Mouse (Mus musculus) hindbrain, embryonic 10.5 days (tissue): ENCODE results near the gene Dnttip1. TPM values are rescaled to one million over a fixed set of nuclear protein-coding genes. Genes with fewer than 3 reads are reported as not detected.
"Not testable (repeated sequence)": the region's sequence is repeated elsewhere in the genome, so short reads cannot be mapped to it uniquely, and the experiment has no call there.

ENCODE experiments used
- DNase-seq: peaks from one replicate; pipeline ENCODE4 v3.0.0-alpha.2; 2017; ENCODE audit warnings: low spot score
- H3K27ac ChIP-seq: fragments of 300-500 bp; sonication (generic); 2 replicates; pipeline ENCODE4 v1.5.1; 2016; ENCODE audit warnings: mild to moderate bottlenecking, moderate library complexity
- H3K27me3 ChIP-seq: fragments of 300-500 bp; sonication (generic); 2 replicates; pipeline ENCODE4 v1.6.1; 2016; ENCODE audit warnings: mild to moderate bottlenecking; ENCODE audit not compliant: poor library complexity, insufficient read depth, severe bottlenecking
- H3K36me3 ChIP-seq: fragments of 300-500 bp; sonication (generic); 2 replicates; pipeline ENCODE4 v1.6.1; 2016; ENCODE audit warnings: mild to moderate bottlenecking, moderate library complexity
- H3K4me1 ChIP-seq: fragments of 300-500 bp; sonication (generic); replicated peaks from 2 replicates; pipeline ENCODE4 v1.6.1; 2016; ENCODE audit warnings: mild to moderate bottlenecking
- H3K4me3 ChIP-seq: fragments of 300-500 bp; sonication (generic); 2 replicates; pipeline ENCODE4 v1.5.1; 2016; ENCODE audit warnings: mild to moderate bottlenecking, moderate library complexity
- H3K9me3 ChIP-seq: fragments of 300-500 bp; sonication (generic); 2 replicates; pipeline ENCODE4 v1.6.1; 2016; ENCODE audit warnings: mild to moderate bottlenecking, moderate library complexity
- WGBS: fragments of 180-500 bp; shearing (Covaris S2); methylation state at CpG from one replicate; pipeline ENCODE4 v1.1.7; 2016; 5-methylcytosine and 5-hydroxymethylcytosine counted together
- polyA plus RNA-seq: library from polyadenylated mRNA; unstranded; fragments of >200 nt; fragmentation: Nextera tagmentation; extraction: Ambion mirVana; gene quantifications from 2 replicates; pipeline ENCODE4 v1.2.1, GENCODE M21; 2016

Dnttip1 gene
- polyA plus RNA-seq = 81.3 and 87.4 TPM in 2 replicates

DNA sequence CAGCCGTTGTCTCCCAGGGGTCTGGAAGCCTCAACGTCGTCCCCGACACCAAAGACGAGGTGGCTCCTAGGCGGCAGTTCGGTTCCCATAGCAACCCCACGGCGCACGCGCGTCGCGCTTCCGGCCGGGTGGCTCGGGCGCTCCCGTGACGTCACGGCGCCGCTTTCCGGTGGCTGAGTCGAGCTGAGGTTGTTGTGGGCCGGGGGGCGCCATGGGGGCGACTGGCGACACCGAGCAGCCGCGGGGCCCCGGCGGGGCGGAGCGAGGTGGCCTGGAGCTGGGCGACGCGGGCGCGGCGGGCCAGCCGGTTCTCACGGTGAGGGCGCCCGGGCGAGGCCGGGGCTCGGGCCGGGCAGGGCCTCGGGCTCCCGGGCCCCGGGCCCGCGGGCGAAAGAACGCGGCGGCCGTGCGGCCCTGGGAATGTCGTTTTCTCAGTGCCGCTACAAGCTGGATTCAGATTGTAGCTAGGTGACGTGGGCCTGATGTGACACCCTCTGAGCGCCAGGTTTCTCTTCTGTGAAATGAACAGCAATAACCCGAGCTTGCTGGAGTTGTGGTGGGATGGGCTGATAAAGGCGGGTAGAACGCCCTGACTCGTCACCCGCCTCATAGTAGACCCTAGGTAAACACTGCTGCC lies at the start of gene Dnttip1, which contains the start of gene Wfdc3:
Gene Dnttip1 (plus strand): TSS at position 141 of the 637 bp plus-strand sequence.
Gene Wfdc3 (minus strand): TSS at position 89 of the 637 bp plus-strand sequence.
- H3K9me3 ChIP-seq = no peaks in the 10 kb centered on the region
- under 1% methylated on average over 70 of the region's 70 CpGs for WGBS
- no peaks in the 10 kb centered on the region for H3K27me3 ChIP-seq
- H3K36me3 ChIP-seq = peaks cover 37% of the 10 kb centered on the region
- peak; percentile 94 for DNase-seq
- peak within 1 kb of the TSS; percentile 95 for H3K27ac ChIP-seq
- peaks cover 20% of the 10 kb centered on the region for H3K4me1 ChIP-seq
- peak within 1 kb of the TSS; percentile 88 for H3K4me3 ChIP-seq

DNA sequence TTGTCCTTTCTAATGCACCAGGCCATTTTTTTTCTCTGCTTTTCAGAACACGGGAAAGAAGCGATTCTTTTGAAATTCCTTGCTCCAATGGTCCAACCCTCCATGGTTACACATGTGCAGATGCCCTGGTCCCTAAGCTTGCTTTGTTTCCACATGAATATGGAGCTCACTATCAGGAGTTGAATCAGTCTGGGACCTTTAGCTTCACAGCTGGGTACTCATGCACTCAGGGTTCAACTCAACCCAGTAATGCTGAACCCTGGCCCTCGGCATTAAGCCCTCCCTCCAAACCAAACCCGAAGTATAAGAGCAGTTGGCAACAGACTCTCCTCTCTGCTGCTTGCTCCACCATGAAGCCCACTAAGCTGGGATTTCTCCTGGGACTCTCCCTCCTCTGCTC lies 47.6 kb upstream of the Dnttip1 start, which contains the start of gene Spint4:
Gene Spint4 (plus strand): TSS at position 301 of the 400 bp plus-strand sequence.
- Histone ChIP-seq H3K27ac (no peak within 1 kb of the TSS), H3K36me3 (no peaks in the 10 kb centered on the region), H3K27me3 (no peaks in the 10 kb centered on the region), H3K4me1 (no peaks in the 10 kb centered on the region), H3K4me3 (no peak within 1 kb of the TSS), H3K9me3 (no peaks in the 10 kb centered on the region)
- 78% methylated on average over 4 of the region's 4 CpGs for WGBS
- no peak for DNase-seq

DNA sequence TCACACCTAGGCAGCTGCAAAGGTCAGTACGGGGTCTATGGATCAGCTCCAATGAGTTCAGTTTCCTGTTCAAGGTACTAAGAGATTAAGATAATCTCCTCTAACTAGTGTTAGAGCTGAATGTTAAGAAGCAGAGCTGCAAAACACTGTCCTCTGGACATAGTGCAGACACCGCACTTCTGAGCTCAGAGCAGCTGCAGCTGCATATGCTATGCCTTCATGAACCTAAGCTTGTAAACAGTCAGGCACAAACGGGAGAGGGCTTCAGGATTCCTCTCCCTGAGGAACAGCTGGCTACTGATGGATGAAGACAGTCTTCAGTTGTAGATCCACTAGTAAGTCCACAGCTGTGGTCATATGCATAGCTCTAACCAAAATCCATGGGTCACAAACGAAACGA lies 44.8 kb upstream of the Dnttip1 start:
- Histone ChIP-seq H3K36me3 (no peaks in the 10 kb centered on the region), H3K27me3 (no peaks in the 10 kb centered on the region), H3K4me3 (no peak overlapping the region), H3K9me3 (no peaks in the 10 kb centered on the region; the same call in 1 of the 2 replicates), H3K27ac (no peak overlapping the region), H3K4me1 (no peaks in the 10 kb centered on the region)
- WGBS = 90% methylated on average over 5 of the region's 5 CpGs
- no peak for DNase-seq

DNA sequence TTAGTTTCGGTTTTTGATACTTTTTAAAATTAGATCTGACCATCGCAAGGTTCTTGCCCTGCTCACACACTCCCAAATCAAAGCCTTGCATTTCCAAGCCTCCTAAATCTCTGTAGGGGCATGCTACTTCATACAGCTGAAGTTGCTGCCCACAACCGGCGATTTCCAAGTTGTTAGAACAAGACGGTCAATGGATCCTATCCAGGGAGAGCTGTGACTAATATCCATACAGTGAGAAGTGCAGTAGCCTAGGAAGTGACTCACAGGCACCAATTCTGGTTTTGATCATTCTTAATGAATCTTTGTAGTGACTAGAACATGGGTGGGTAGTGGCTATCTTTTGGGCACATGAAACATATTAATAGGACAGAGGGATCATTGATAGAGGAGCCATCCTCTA lies 44.0 kb upstream of the Dnttip1 start:
- WGBS = 92% methylated on average over 5 of the region's 5 CpGs
- Histone ChIP-seq H3K9me3 (no peaks in the 10 kb centered on the region; the same call in 1 of the 2 replicates), H3K4me3 (no peak overlapping the region), H3K27ac (no peak overlapping the region), H3K4me1 (no peaks in the 10 kb centered on the region), H3K27me3 (no peaks in the 10 kb centered on the region), H3K36me3 (no peaks in the 10 kb centered on the region)
- DNase-seq = no peak

DNA sequence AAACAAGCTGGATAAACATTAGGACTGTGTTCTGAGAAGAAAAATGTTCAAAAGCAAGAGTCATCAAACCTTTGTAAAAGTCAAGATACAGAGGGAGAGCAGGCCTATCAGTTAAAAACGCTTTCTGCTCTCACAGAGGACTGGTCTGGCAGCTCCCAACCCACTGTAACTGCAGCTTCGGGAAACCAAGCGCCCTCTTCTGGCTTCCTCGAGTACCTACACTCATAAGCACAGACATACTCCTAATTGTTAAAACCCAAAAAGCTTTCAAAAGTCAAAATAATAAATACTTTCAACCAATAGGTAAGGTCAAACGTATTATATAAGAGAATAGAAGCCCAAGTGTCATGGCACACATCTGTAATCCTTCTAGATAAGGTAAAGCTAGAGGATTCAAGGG lies 41.5 kb upstream of the Dnttip1 start:
- Histone ChIP-seq H3K27ac (no peak overlapping the region), H3K9me3 (no peaks in the 10 kb centered on the region; the same call in 1 of the 2 replicates), H3K4me1 (no peaks in the 10 kb centered on the region), H3K27me3 (no peaks in the 10 kb centered on the region), H3K4me3 (no peak overlapping the region), H3K36me3 (no peaks in the 10 kb centered on the region)
- DNase-seq = no peak
- WGBS = 83% methylated on average over 5 of the region's 5 CpGs

DNA sequence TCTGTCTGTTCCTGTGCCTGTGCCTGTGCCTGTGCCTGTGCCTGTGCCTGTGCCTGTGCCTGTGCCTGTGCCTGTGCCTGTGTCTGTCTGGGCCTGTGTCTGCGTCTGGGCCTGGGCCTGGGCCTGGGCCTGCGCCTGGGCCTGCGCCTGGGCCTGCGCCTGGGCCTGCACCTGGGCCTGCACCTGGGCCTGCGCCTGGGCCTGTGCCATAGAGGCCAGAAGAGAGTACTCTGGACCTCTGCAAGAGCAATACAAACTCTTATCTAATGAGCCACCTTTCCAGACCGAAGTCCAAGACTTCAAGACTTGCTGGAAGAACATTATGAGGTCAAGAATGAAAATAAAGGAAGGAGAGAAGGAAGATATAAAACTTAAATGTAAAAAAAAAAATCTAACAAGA lies 40.5 kb upstream of the Dnttip1 start:
- no peak for DNase-seq
- WGBS = 91% methylated on average over 6 of the region's 6 CpGs
- H3K4me1 ChIP-seq = no peaks in the 10 kb centered on the region
- H3K27me3 ChIP-seq = no peaks in the 10 kb centered on the region
- H3K4me3 ChIP-seq = no peak overlapping the region
- no peaks in the 10 kb centered on the region; the same call in 1 of the 2 replicates for H3K9me3 ChIP-seq
- no peaks in the 10 kb centered on the region for H3K36me3 ChIP-seq
- H3K27ac ChIP-seq = no peak overlapping the region

DNA sequence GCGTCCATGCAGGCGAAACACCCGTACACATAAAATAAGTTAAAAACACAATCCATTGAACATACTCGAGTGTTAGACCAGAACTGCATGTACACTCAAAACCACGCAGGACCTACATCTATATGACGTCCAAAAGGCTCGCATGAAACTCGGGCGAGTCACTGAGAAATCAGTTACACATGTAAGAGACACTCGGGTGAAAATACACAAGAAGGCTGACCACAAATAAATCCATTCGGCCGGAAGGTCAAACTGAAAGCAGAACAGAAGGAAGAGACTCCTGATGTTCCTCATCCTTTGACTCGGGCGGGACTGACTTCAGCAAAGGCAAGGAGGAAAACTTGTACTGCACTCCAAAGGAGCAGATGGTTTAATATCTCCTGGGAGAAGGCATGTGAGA lies 39.8 kb upstream of the Dnttip1 start:
- no peaks in the 10 kb centered on the region for H3K36me3 ChIP-seq
- H3K9me3 ChIP-seq = no peaks in the 10 kb centered on the region; the same call in 1 of the 2 replicates
- H3K27ac ChIP-seq = no peak overlapping the region
- no peak overlapping the region for H3K4me3 ChIP-seq
- no peaks in the 10 kb centered on the region for H3K27me3 ChIP-seq
- WGBS = 91% methylated on average over 14 of the region's 14 CpGs
- no peaks in the 10 kb centered on the region for H3K4me1 ChIP-seq
- no peak for DNase-seq

DNA sequence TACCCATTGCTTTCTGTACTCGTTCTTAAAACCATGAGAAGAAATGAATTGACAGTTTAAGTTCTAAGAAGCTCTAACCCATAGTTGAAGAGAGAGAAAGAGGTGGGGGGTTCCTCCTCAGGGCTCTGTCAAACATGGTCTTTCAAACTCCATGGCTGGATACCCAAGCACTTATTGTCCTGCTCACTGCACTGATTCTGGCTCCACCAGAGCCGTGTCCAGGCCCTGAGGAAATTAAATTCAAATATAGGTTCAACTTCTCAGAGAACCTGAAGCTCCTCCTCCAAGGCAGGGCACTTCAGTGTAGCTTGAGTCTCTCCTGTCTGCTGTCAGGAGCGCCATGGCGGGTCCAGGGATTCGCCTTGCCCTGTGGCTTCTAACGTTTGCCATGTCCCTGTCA lies 30.8 kb upstream of the Dnttip1 start, which contains the start of gene Spint5:
Gene Spint5 (plus strand): TSS at position 301 of the 400 bp plus-strand sequence.
- no peak for DNase-seq
- WGBS = 84% methylated on average over 6 of the region's 6 CpGs
- Histone ChIP-seq H3K4me3 (no peak within 1 kb of the TSS), H3K36me3 (no peaks in the 10 kb centered on the region), H3K9me3 (no peaks in the 10 kb centered on the region), H3K27ac (no peak within 1 kb of the TSS), H3K27me3 (no peaks in the 10 kb centered on the region), H3K4me1 (no peaks in the 10 kb centered on the region)

DNA sequence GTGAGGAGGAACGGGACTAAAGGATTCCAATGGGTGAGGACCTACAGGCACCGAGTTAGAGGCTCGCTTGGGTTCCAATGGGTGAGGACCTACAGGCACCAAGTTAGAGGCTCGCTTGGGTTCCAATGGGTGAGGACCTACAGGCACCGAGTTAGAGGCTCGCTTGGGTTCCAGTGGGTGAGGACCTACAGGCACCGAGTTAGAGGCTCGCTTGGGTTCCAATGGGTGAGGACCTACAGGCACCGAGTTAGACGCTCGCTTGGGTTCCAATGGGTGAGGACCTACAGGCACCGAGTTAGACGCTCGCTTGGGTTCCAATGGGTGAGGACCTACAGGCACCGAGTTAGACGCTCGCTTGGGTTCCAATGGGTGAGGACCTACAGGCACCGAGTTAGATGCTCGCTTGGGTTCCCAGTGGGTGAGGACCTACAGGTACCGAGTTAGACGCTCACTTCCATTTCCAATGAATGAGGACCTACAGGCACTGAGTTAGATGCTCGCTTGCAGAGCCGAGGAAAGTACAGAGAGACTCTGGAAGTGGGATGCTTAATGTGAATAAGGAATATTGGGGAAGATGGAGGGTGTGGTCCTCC lies 29.5 kb upstream of the Dnttip1 start:
- H3K9me3 ChIP-seq, H3K4me3 ChIP-seq, H3K27me3 ChIP-seq, H3K27ac ChIP-seq, H3K36me3 ChIP-seq, H3K4me1 ChIP-seq, DNase-seq: not testable (repeated sequence)
- WGBS = 90% methylated on average over 23 of the region's 23 CpGs

DNA sequence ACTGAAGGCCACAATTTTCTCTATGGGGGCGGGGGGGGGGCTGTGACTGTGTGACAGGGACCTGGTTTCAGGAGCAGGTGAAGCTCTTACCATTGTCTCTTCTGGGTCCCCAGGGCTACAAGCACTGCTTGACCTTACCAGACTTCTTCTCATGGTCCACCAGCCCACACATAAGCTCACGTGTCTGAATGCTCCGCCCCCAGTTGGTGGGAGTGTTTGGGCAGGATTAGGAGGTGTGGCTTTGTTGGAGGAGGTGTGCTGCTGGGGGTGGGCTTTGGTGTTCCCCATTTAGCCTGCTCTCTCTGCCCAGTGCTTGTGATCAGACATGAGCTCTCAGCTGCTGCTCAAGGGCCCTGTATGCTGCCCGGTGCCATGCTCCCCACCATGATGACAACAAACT lies 22.5 kb upstream of the Dnttip1 start:
- Histone ChIP-seq H3K36me3 (no peaks in the 10 kb centered on the region), H3K27ac (no peak overlapping the region)

DNA sequence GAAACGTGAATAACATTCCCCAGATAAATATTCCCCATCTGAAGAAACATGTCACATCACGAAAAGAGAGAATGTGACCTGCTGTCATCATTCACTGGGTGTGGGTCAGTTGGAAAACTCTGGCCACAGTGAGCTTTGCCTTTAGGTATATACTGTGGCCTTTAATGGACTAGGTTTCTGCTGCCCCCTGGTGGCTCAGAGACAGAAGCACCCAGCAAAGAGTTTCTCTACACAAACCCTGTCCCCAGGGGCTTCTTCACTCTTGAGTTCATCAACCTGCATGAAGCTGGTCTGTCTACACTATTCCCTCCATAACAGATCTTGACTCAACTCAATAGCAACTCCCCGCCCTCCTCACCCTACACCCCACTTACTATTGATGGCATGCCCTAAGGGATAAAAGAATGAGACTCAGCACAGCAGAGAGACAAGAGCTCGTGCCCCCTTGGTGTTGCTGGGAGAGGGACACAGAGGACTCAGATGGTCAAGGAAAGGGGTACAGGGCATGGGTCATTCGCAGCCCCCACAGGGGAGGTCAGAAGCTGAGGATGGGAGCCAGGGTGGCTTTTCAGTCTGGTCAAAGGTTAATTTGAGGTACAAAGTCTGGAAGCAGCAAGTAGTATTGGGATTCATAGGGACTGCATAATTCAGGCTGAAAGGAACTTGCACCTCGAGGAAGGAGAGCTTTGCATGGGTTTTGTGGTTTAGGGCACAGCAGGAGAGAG lies 19.7 kb upstream of the Dnttip1 start:
- 27% methylated on average over 6 of the region's 6 CpGs for WGBS
- Histone ChIP-seq H3K27ac (no peak overlapping the region), H3K4me1 (no peaks in the 10 kb centered on the region), H3K4me3 (no peak overlapping the region), H3K27me3 (0 out of 2 replicates have a peak, but pooled peaks cover 3% of the 10 kb centered on the region), H3K9me3 (no peaks in the 10 kb centered on the region), H3K36me3 (no peaks in the 10 kb centered on the region)
- DNase-seq = peak; percentile 63

More for the DNA sequence above, 22.5 kb upstream of the Dnttip1 start:
- 0 out of 2 replicates have a peak, but pooled peaks cover 3% of the 10 kb centered on the region for H3K27me3 ChIP-seq
- no peaks in the 10 kb centered on the region for H3K4me1 ChIP-seq
- no peaks in the 10 kb centered on the region for H3K9me3 ChIP-seq
- no peak overlapping the region for H3K4me3 ChIP-seq
- 66% methylated on average over 4 of the region's 4 CpGs for WGBS
- DNase-seq = no peak

DNA sequence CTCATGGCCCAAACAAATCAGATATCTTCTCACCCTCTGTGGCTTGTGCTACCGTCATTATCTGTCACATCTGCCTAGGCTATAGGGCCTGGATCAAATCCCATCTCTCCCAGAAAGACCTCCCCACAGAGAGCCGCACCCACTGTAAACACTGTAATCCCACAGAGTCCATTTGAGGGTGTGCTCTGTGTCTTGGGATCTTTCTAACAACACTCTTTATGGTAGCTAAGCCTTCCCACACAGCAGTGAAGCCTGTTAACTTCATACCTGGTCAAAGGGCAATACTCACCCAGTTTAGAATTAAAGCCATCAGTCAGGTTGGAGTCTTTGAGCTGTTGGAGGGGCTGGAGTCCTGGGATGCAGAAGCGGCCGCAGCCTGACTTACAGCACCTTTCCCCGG lies 14.1 kb upstream of the Dnttip1 start:
- Histone ChIP-seq H3K27ac (no peak overlapping the region), H3K9me3 (no peaks in the 10 kb centered on the region), H3K36me3 (no peaks in the 10 kb centered on the region), H3K27me3 (0 out of 2 replicates have a peak, but pooled peaks cover 3% of the 10 kb centered on the region), H3K4me3 (no peak overlapping the region), H3K4me1 (0 out of 2 replicates have a peak, but pooled peaks cover 4% of the 10 kb centered on the region)
- no peak for DNase-seq
- 84% methylated on average over 5 of the region's 5 CpGs for WGBS

DNA sequence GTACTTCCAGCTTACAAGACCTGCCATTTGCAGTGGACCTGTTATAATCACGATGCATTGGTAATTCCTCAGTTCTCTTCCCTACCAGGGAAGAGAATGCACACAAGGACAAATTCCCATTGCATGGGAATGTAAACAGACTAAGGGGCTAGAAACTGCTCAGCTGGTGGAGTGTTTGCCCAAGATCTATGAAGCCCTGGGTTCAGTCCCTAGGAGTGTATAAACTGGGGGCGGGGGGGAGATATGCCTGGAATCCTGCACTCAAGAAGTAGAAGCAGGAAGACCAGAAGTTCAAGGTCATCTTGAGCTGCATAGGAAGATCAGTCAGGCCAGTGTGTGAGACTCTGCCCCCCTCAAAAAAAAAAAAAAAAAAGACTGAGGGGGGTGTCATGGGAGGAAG lies 12.5 kb upstream of the Dnttip1 start:
- H3K9me3 ChIP-seq = no peaks in the 10 kb centered on the region

More for the DNA sequence above, 12.5 kb upstream of the Dnttip1 start:
- H3K27ac ChIP-seq = no peak overlapping the region
- no peaks in the 10 kb centered on the region for H3K27me3 ChIP-seq
- no peak overlapping the region for H3K4me3 ChIP-seq
- H3K4me1 ChIP-seq = 0 out of 2 replicates have a peak, but pooled peaks cover 4% of the 10 kb centered on the region
- WGBS = 94% methylated on average over 2 of the region's 2 CpGs
- no peaks in the 10 kb centered on the region for H3K36me3 ChIP-seq
- no peak for DNase-seq
